8 mouse cellular contexts compared by ENCODE assay signal in the genomic region with DNA sequence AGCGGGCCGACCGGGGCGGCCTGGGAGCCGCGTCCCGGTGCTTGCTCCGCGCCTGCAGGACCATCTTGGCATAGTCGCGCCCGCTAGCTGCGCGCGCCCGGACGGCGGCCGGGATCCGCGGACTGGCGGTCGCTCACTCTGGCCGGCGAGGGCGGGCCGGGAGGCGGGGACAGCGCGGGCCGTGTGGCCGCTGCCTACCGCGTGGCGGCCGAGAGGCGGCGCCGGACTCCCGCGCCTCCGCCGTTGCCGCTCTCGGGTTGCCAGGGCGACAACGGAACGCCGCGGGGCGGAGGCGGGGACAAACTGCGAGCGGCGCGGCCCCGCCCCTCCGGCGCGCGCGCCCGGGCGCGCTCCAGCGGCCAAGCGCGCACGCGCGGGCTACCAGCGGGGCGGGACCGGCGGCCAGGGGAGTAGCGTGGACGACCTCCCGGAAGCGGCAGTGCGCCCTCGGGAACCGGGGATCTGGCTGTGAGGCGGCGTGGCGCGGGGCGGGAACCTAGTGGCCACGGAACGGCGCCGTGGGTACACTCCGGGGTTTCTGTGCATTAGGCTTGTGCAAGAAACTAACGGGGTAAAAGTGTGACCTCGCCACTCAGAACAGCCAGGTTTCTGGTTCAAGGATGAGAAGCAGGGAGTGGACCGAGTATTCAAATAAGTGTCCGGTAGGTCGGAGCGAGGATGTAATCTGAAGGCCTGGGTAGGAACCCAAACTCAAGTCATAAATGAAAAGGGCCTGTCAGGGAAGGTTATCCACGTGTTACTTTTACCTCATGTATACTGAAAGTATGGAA. TPM values are rescaled to one million over a fixed set of nuclear protein-coding genes. Genes with fewer than 3 reads are reported as not detected.
DNase-seq lines count a peak whose midpoint lies in the region; ATAC-seq and TF ChIP-seq lines count a peak whose summit lies in the region.

TSS of gene Dpy19l1 (minus strand) at position 74 of the 791 bp plus-strand sequence.

- WGBS in heart, embryonic 10.5 days = under 1% methylated on average over 99 of the region's 99 CpGs
- WGBS in kidney, embryonic 14.5 days = under 1% methylated on average over 80 of the region's 99 CpGs
- WGBS in limb, embryonic 14.5 days = under 1% methylated on average over 68 of the region's 99 CpGs
- under 1% methylated on average over 82 of the region's 99 CpGs for WGBS in midbrain, embryonic 16.5 days
- WGBS in spleen, adult 2 months = under 1% methylated on average over 97 of the region's 99 CpGs

- no peak for TF ChIP-seq CTCF in embryonic fibroblast, embryonic 13.5 days (IDR thresholded peaks at IDR 0.05; ENCODE audit: borderline replicate concordance, insufficient read depth, low read length)
- peak; percentile 38; the same call in 1 of the 2 replicates for TF ChIP-seq CTCF in spleen, adult 2 months (IDR thresholded peaks at IDR 0.05; ENCODE audit: extremely low read depth, insufficient read depth, insufficient read length, insufficient replicate concordance)

- H3K9ac ChIP-seq in kidney, embryonic 14.5 days (ENCODE audit: low read depth, low read length) = peak within 1 kb of the TSS; percentile 87
- peak within 1 kb of the TSS; percentile 80 for H3K9ac ChIP-seq in limb, embryonic 14.5 days (ENCODE audit: low read depth, low read length, severe bottlenecking)
- H3K9ac ChIP-seq in midbrain, embryonic 16.5 days (ENCODE audit: low read depth, low read length) = peak within 1 kb of the TSS; percentile 86

- H3K9me3 ChIP-seq in heart, embryonic 10.5 days = no peaks in the 10 kb centered on the region
- H3K9me3 ChIP-seq in kidney, embryonic 14.5 days (ENCODE audit: control insufficient read depth, low read length) = no peaks in the 10 kb centered on the region
- no peaks in the 10 kb centered on the region for H3K9me3 ChIP-seq in limb, embryonic 14.5 days (ENCODE audit: control insufficient read depth, low read length)
- no peaks in the 10 kb centered on the region for H3K9me3 ChIP-seq in midbrain, embryonic 16.5 days (replicated peaks; ENCODE audit: control insufficient read depth, low read length, poor library complexity, severe bottlenecking)

- no peaks in the 10 kb centered on the region for H3K36me3 ChIP-seq in heart, embryonic 10.5 days
- H3K36me3 ChIP-seq in kidney, embryonic 14.5 days (ENCODE audit: control insufficient read depth, insufficient read depth, low read length) = no peaks in the 10 kb centered on the region
- H3K36me3 ChIP-seq in limb, embryonic 14.5 days (ENCODE audit: control insufficient read depth, insufficient read depth, low read length) = no peaks in the 10 kb centered on the region
- no peaks in the 10 kb centered on the region for H3K36me3 ChIP-seq in midbrain, embryonic 16.5 days (ENCODE audit: control insufficient read depth, insufficient read depth, low read length)
- H3K36me3 ChIP-seq in spleen, adult 2 months (ENCODE audit: control insufficient read depth, insufficient read depth, low read length) = no peaks in the 10 kb centered on the region

- peak within 1 kb of the TSS; percentile 52 for H3K4me2 ChIP-seq in kidney, embryonic 14.5 days (replicated peaks; ENCODE audit: low read depth, low read length)
- H3K4me2 ChIP-seq in limb, embryonic 14.5 days (replicated peaks; ENCODE audit: low read depth, low read length, severe bottlenecking) = peak within 1 kb of the TSS; percentile 71
- H3K4me2 ChIP-seq in midbrain, embryonic 16.5 days (ENCODE audit: low read length) = peak within 1 kb of the TSS; percentile 66

- H3K27ac ChIP-seq in embryonic fibroblast, embryonic 13.5 days (ENCODE audit: insufficient read depth, low read length) = peak within 1 kb of the TSS; percentile 85
- H3K27ac ChIP-seq in heart, embryonic 10.5 days = peak within 1 kb of the TSS; percentile 95
- H3K27ac ChIP-seq in kidney, embryonic 14.5 days (ENCODE audit: low read depth, low read length) = peak within 1 kb of the TSS; percentile 84
- peak within 1 kb of the TSS; percentile 86 for H3K27ac ChIP-seq in limb, embryonic 14.5 days (replicated peaks; ENCODE audit: low read depth, low read length)
- peak within 1 kb of the TSS; percentile 85 for H3K27ac ChIP-seq in midbrain, embryonic 16.5 days (ENCODE audit: low read length)
- peak within 1 kb of the TSS; percentile 86 for H3K27ac ChIP-seq in spleen, adult 2 months (ENCODE audit: insufficient read depth, low read length)

- TF ChIP-seq POLR2A in embryonic fibroblast, embryonic 13.5 days (IDR thresholded peaks at IDR 0.05; ENCODE audit: low read depth, low read length) = peak; percentile 90
- peak; percentile 82; the same call in 1 of the 2 replicates for TF ChIP-seq POLR2A in limb, embryonic 14.5 days (IDR thresholded peaks at IDR 0.05; ENCODE audit: borderline replicate concordance, extremely low read depth, insufficient read depth, insufficient read length)
- TF ChIP-seq POLR2A in spleen, adult 2 months (IDR thresholded peaks at IDR 0.05; ENCODE audit: low read depth, low read length) = peak; percentile 95

- DNase-seq in B cell, adult 2 months = peak; percentile 89 to 91
- peak; percentile 96 for DNase-seq in brain, adult 2 months (ENCODE audit: low read depth, low spot score)
- peak; percentile 93 for DNase-seq in heart, embryonic 10.5 days (ENCODE audit: low spot score)
- DNase-seq in limb, embryonic 14.5 days (ENCODE audit: low spot score) = peak; percentile 87
- peak; percentile 70 to 89 for DNase-seq in spleen, adult 2 months (ENCODE audit: low read depth in 1 of 2, low spot score in 2 of 2)

- peaks cover 3% of the 10 kb centered on the region; the same call in 1 of the 2 replicates for H3K4me1 ChIP-seq in embryonic fibroblast, embryonic 13.5 days (ENCODE audit: control insufficient read depth, insufficient read depth, low read length)
- H3K4me1 ChIP-seq in heart, embryonic 10.5 days = peaks cover 19% of the 10 kb centered on the region
- peaks cover 11% of the 10 kb centered on the region; the same call in 1 of the 2 replicates for H3K4me1 ChIP-seq in kidney, embryonic 14.5 days (ENCODE audit: control insufficient read depth, insufficient read depth, low read length)
- peaks cover 10% of the 10 kb centered on the region for H3K4me1 ChIP-seq in limb, embryonic 14.5 days (ENCODE audit: control insufficient read depth, insufficient read depth, low read length)
- peaks cover 17% of the 10 kb centered on the region for H3K4me1 ChIP-seq in midbrain, embryonic 16.5 days (ENCODE audit: control insufficient read depth, insufficient read depth, low read length)
- H3K4me1 ChIP-seq in spleen, adult 2 months (ENCODE audit: control insufficient read depth, insufficient read depth, insufficient read length) = peaks cover 10% of the 10 kb centered on the region

- no peaks in the 10 kb centered on the region for H3K27me3 ChIP-seq in heart, embryonic 10.5 days (ENCODE audit: insufficient read depth, poor library complexity, severe bottlenecking)
- H3K27me3 ChIP-seq in kidney, embryonic 14.5 days (ENCODE audit: control insufficient read depth, insufficient read depth, low read length) = no peaks in the 10 kb centered on the region
- no peaks in the 10 kb centered on the region for H3K27me3 ChIP-seq in limb, embryonic 14.5 days (ENCODE audit: control insufficient read depth, insufficient read depth, low read length)
- H3K27me3 ChIP-seq in midbrain, embryonic 16.5 days (ENCODE audit: control insufficient read depth, insufficient read depth, low read depth, low read length) = no peaks in the 10 kb centered on the region
- H3K27me3 ChIP-seq in spleen, adult 2 months (ENCODE audit: control insufficient read depth, insufficient read depth, low read length) = no peaks in the 10 kb centered on the region

- ATAC-seq in kidney, embryonic 14.5 days (ENCODE audit: low FRiP score, low TSS enrichment) = peak; percentile 97
- peak; percentile 96 for ATAC-seq in limb, embryonic 14.5 days (ENCODE audit: low FRiP score, low read depth)
- peak; percentile 98 for ATAC-seq in midbrain, embryonic 16.5 days

- H3K4me3 ChIP-seq in embryonic fibroblast, embryonic 13.5 days (ENCODE audit: insufficient read depth, low read length) = peak within 1 kb of the TSS; percentile 90
- peak within 1 kb of the TSS; percentile 87 for H3K4me3 ChIP-seq in heart, embryonic 10.5 days
- peak within 1 kb of the TSS; percentile 72 for H3K4me3 ChIP-seq in kidney, embryonic 14.5 days (ENCODE audit: low read length)
- H3K4me3 ChIP-seq in limb, embryonic 14.5 days (replicated peaks; ENCODE audit: low read length) = peak within 1 kb of the TSS; percentile 70
- H3K4me3 ChIP-seq in midbrain, embryonic 16.5 days (ENCODE audit: low read depth, low read length) = peak within 1 kb of the TSS; percentile 85
- H3K4me3 ChIP-seq in spleen, adult 2 months (ENCODE audit: extremely low read depth, insufficient read depth, insufficient read length) = peak within 1 kb of the TSS; percentile 80

RNA-seq across cellular contexts. Expression of gene Dpy19l1, which starts in this region (rescaled TPM):
- polyA plus RNA-seq in embryonic fibroblast, embryonic 13.5 days (2011; ENCODE audit: insufficient read length, low read depth, missing spikeins) = 64.3 and 69.2 TPM in 2 replicates
- polyA plus RNA-seq in heart, embryonic 10.5 days (2016; fragmentation: Nextera tagmentation; extraction: Ambion mirVana) = 7.0 and 9.6 TPM in 2 replicates
- 16.4 and 17.8 TPM in 2 replicates for polyA plus RNA-seq in kidney, embryonic 14.5 days (2014; fragmentation: Nextera tagmentation; extraction: Ambion mirVana)
- 41.3 and 43.1 TPM in 2 replicates for polyA plus RNA-seq in limb, embryonic 14.5 days (2012; rRNA removed)
- polyA plus RNA-seq in limb, embryonic 14.5 days (2014; fragmentation: Nextera tagmentation; extraction: Ambion mirVana) = 25.5 and 35.5 TPM in 2 replicates
- polyA plus RNA-seq in midbrain, embryonic 16.5 days (2015; fragmentation: Nextera tagmentation; extraction: Ambion mirVana) = 6.4 and 7.6 TPM in 2 replicates
- 12.1 TPM in 2 replicates for polyA plus RNA-seq in spleen, adult 2 months (2012; rRNA removed)

Comparison
In these comparisons a context has a peak if more than half of its experiments do, and no peak if none do; other contexts are left out.
1. Peak in every context shown above with its lines: DNase-seq, ATAC-seq, H3K4me3 ChIP-seq and H3K27ac ChIP-seq.